Mouse (Mus musculus) liver, adult 2 months (tissue): Measurements from ENCODE around the gene Cpn2. TPM values are rescaled to one million over a fixed set of nuclear protein-coding genes. Genes with fewer than 3 reads are reported as not detected.

Experiments
- DNase-seq: peaks from one replicate; pipeline ENCODE4 v3.0.0-alpha.2; 2011; ENCODE audit warnings: low read depth, low spot score; ENCODE audit errors: extremely low read depth
- H3K27ac ChIP-seq: fragments of 200-500 bp; replicated peaks from 2 replicates; pipeline ENCODE4 v1.5.1; 2012; ENCODE audit warnings: low read depth, mild to moderate bottlenecking, control low read depth, inconsistent platforms, low read length; ENCODE audit not compliant: insufficient read depth
- H3K27me3 ChIP-seq: fragments of 200-500 bp; 2 replicates; pipeline ENCODE4 v1.6.1; 2012; ENCODE audit warnings: mild to moderate bottlenecking, moderate library complexity, low read length, inconsistent platforms; ENCODE audit not compliant: control insufficient read depth, insufficient read depth
- H3K36me3 ChIP-seq: fragments of 200-500 bp; 2 replicates; pipeline ENCODE4 v1.6.1; 2012; ENCODE audit warnings: low read length, inconsistent platforms; ENCODE audit not compliant: control insufficient read depth, insufficient read depth
- H3K4me1 ChIP-seq: fragments of 200-500 bp; 2 replicates; pipeline ENCODE4 v1.6.1; 2011; ENCODE audit warnings: low read length; ENCODE audit not compliant: control insufficient read depth, insufficient read depth
- H3K4me3 ChIP-seq: fragments of 200-500 bp; 2 replicates; pipeline ENCODE4 v1.5.1; 2011; ENCODE audit warnings: low read depth, mild to moderate bottlenecking, control low read depth, low read length, moderate library complexity; ENCODE audit not compliant: insufficient read depth
- H3K79me2 ChIP-seq: fragments of 200-500 bp; 2 replicates; pipeline ENCODE4 v1.6.1; 2012; ENCODE audit warnings: inconsistent platforms, mild to moderate bottlenecking, low read length, moderate library complexity; ENCODE audit not compliant: control insufficient read depth, insufficient read depth
- H3K9ac ChIP-seq: fragments of 200-500 bp; 2 replicates; pipeline ENCODE4 v1.6.1; 2012; ENCODE audit warnings: low read depth, mild to moderate bottlenecking, control low read depth, inconsistent platforms, low read length
- CTCF ChIP-seq: fragments of 200-500 bp; IDR thresholded peaks from 2 replicates; pipeline ENCODE4 v1.5.1; 2011; ENCODE audit warnings: low read depth, low read length, control low read depth
- POLR2A ChIP-seq: fragments of 200-500 bp; IDR thresholded peaks from 2 replicates; pipeline ENCODE4 v1.6.1; 2011; ENCODE audit warnings: low read length, control low read depth; ENCODE audit not compliant: insufficient read depth; ENCODE audit errors: extremely low read depth
- WGBS: fragments of 180-500 bp; shearing (Covaris S2); methylation state at CpG from one replicate; pipeline ENCODE4 v1.1.7; 2018; 5-methylcytosine and 5-hydroxymethylcytosine counted together
- polyA plus RNA-seq: library from polyadenylated mRNA; depleted of rRNA; stranded (reverse); fragments of >200 nt; gene quantifications from 2 replicates; pipeline ENCODE4 v1.2.3, GENCODE M21; 2012; rRNA removed
- total RNA-seq: library from RNA; depleted of rRNA; stranded (reverse); fragments of >200 nt; gene quantifications from 2 replicates; pipeline ENCODE4 v1.2.3, GENCODE M21; 2014; rRNA removed

Cpn2 gene
- total and polyA plus RNA-seq, 2 experiments, result 137 to 263 TPM

DNA sequence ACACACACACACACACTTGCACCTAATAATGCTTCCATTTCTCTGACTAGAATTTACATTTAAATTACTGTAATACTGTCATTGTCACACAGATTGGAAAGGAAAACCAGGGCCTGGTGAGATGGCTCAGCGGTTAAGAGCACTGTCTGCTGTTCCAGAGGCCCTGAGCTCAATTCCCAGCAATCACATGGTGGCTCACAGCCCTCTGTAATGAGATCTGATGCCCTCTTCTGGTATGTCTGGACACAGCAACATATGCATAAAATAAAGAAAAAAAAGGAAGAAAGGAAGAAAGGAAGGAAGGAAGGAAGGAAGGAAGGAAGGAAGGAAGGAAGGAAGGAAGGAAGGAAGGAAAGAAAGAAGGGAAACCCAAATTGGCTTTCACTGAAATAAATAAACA is 53.7 kb downstream of the Cpn2 start:
- Histone ChIP-seq H3K27ac (no peak overlapping the region), H3K36me3 (no peaks in the 10 kb centered on the region), H3K4me1 (no peaks in the 10 kb centered on the region), H3K9ac (no peak overlapping the region), H3K79me2 (no peaks in the 10 kb centered on the region), H3K27me3 (no peaks in the 10 kb centered on the region), H3K4me3 (no peak overlapping the region)
- 83% methylated on average over 1 of the region's 1 CpGs for WGBS
- TF ChIP-seq POLR2A, result no peak
- TF ChIP-seq CTCF, result no peak
- DNase-seq, result no peak

GRCm38 (mm10) chr16:30212035-30212434 is 55.3 kb downstream of the Cpn2 start:
- no peak for TF ChIP-seq POLR2A
- TF ChIP-seq CTCF, result no peak
- Histone ChIP-seq H3K4me3 (no peak overlapping the region), H3K27ac (no peak overlapping the region), H3K4me1 (no peaks in the 10 kb centered on the region), H3K79me2 (no peaks in the 10 kb centered on the region), H3K9ac (no peak overlapping the region), H3K27me3 (no peaks in the 10 kb centered on the region), H3K36me3 (no peaks in the 10 kb centered on the region)
- WGBS, result 81% methylated on average over 3 of the region's 3 CpGs
- no peak for DNase-seq

DNA sequence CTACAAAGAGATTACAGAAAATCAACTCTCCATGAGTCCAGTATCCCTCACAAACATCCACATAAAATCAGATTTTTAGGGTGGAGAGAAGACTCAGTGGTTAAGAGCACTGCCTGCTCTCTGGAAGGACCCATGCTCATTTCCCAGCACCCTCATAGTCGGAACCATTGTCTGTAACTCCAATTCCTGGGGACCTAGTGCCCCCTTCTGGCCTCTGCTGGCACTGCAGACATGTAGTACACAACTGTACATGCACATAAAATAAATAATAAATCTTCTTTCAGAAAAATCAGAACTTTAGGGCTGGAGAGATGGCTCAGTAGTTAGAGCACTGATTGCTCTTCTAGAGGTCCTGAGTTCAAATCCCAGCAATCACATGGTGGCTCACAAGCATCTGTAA is 58.0 kb downstream of the Cpn2 start:
- Histone ChIP-seq H3K36me3 (no peaks in the 10 kb centered on the region), H3K4me3 (no peak overlapping the region), H3K4me1 (no peaks in the 10 kb centered on the region), H3K27ac (no peak overlapping the region), H3K79me2 (no peaks in the 10 kb centered on the region), H3K27me3 (no peaks in the 10 kb centered on the region), H3K9ac (no peak overlapping the region)
- WGBS, result 100% methylated on average over 1 of the region's 1 CpGs
- DNase-seq, result no peak
- TF ChIP-seq CTCF (peak; percentile 47; the same call in 1 of the 2 replicates), POLR2A (no peak)

- 90% methylated on average over 7 of the region's 7 CpGs for WGBS
- no peak overlapping the region for H3K4me3 ChIP-seq
- no peaks in the 10 kb centered on the region for H3K36me3 ChIP-seq
- H3K79me2 ChIP-seq, result no peaks in the 10 kb centered on the region
- no peak overlapping the region for H3K9ac ChIP-seq
- H3K27ac ChIP-seq, result no peak overlapping the region
- peaks cover 2% of the 10 kb centered on the region; the same call in 1 of the 2 replicates for H3K4me1 ChIP-seq
- DNase-seq, result no peak
- no peaks in the 10 kb centered on the region for H3K27me3 ChIP-seq
- TF ChIP-seq CTCF, result no peak
- no peak for TF ChIP-seq POLR2A
Observed at GRCm38 (mm10) chr16:30207991-30208390, 59.3 kb downstream of the Cpn2 start.

DNA sequence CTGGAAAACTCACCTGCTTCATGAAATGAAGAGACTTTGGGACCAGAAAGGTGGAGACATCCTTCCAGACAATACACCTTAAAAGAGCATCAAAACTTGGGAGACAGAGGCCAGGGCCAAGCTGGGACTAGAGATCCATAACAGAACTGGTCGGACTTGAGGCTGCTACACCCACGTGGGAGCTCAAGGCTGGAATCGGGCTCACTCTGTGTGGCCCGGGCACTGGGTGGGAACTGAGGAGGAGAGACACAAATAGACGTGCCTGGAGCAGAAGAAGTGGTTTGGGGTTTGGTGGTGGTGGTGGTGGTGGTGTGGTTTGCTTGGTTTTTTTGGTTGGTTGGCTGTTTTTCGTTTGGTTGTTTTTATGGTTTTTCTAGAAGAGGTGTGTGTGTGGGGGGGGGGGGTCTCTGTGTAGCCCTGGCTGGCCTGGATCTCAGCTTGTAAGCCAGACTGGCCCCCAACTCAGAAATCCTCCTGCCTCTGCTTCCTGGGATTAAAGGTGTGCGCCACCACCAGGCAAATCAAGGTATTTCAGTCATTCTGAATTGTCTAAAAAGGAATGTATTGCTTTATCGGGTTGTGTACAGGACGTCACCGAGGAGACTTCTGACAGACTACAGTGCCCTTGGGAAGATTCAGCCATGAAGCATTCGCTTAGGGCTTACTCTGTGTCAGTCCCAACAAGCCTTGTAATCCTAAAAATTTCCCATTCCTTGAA is 60.0 kb downstream of the Cpn2 start:
- Histone ChIP-seq H3K36me3 (no peaks in the 10 kb centered on the region), H3K79me2 (no peaks in the 10 kb centered on the region), H3K27ac (no peak overlapping the region), H3K9ac (no peak overlapping the region), H3K4me3 (no peak overlapping the region), H3K27me3 (no peaks in the 10 kb centered on the region), H3K4me1 (peaks cover 2% of the 10 kb centered on the region; the same call in 1 of the 2 replicates)
- DNase-seq, result no peak
- TF ChIP-seq POLR2A, result no peak
- TF ChIP-seq CTCF, result peak; percentile 30
- 92% methylated on average over 11 of the region's 11 CpGs for WGBS

Other genes with a start within 250 kb of the Cpn2 start
- gene Hes1, start 203.1 kb downstream of the Cpn2 start, total RNA-seq, result 2.8 and 5.8 TPM in 2 replicates
- 26.9 and 28.5 TPM in 2 replicates for gene Hes1, start 203.1 kb downstream of the Cpn2 start, polyA plus RNA-seq
- gene Lrrc15, start 15.8 kb upstream of the Cpn2 start, total RNA-seq, result 0.07 TPM in 1 of 2 replicates, not detected in the other
- 0.02 TPM in 1 of 2 replicates, not detected in the other for gene Lrrc15, start 15.8 kb upstream of the Cpn2 start, polyA plus RNA-seq
- 0.28 and 0.34 TPM in 2 replicates for gene Gp5, start 43.3 kb upstream of the Cpn2 start, total RNA-seq
- 0.17 and 0.20 TPM in 2 replicates for gene Gp5, start 43.3 kb upstream of the Cpn2 start, polyA plus RNA-seq
- gene Atp13a3, start 138.5 kb upstream of the Cpn2 start, total RNA-seq, result 80.9 and 97.7 TPM in 2 replicates
- gene Atp13a3, start 138.5 kb upstream of the Cpn2 start, polyA plus RNA-seq, result 46.3 and 52.7 TPM in 2 replicates